Mouse (Mus musculus): ENCODE results near the gene Neurl4. TPM values are rescaled to one million over a fixed set of nuclear protein-coding genes. Genes with fewer than 3 reads are reported as not detected.

Neurl4 gene
- polyA plus RNA-seq, 1 experiment: 98.3 TPM

DNA sequence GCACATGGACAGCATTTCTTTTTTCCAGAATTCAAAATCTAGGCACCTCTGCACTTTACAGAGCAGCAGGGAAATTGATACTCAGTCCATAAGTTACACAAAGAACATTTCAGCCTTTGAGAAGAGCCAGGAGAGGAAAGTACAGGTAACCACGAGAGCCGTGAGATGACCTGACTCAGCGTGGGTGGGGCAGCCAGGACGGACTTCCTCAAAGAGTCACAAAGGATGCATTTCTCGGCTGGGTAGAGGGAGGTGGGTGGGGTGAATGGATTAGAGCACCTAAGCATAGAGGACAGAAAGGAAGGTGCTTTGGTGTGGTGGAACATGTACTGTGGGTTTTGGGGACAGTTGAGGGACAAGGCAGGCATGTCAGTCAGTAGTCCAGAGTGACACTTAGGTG lies 61.0 kb downstream of the Neurl4 start:
- TF ChIP-seq CTCF (IDR thresholded peaks at IDR 0.05; ENCODE audit: extremely low read depth, insufficient read depth, low read length) (no peak), POLR2A (IDR thresholded peaks at IDR 0.05; ENCODE audit: extremely low read depth, insufficient read depth, low read length) (no peak)
- H3K27ac ChIP-seq (ENCODE audit: insufficient read depth, low read length): no peak overlapping the region
- no peak overlapping the region for H3K4me3 ChIP-seq (ENCODE audit: insufficient read depth, low read length)
- no peaks in the 10 kb centered on the region for H3K4me1 ChIP-seq (ENCODE audit: control insufficient read depth, insufficient read depth, low read length)

Other genes starting within 250 kb of the Neurl4 start
- 0.25 and 0.28 TPM in 2 replicates for gene Sox15, start 245.8 kb upstream of the Neurl4 start, polyA plus RNA-seq (2012; rRNA removed)
- 89.7 and 92.8 TPM in 2 replicates for gene Mpdu1, start 238.4 kb upstream of the Neurl4 start, polyA plus RNA-seq (2012; rRNA removed)
- 11.3 and 13.1 TPM in 2 replicates for gene Cd68, start 234.9 kb upstream of the Neurl4 start, polyA plus RNA-seq (2012; rRNA removed)
- gene Eif4a1, start 228.6 kb upstream of the Neurl4 start, polyA plus RNA-seq (2012; rRNA removed): 323 and 335 TPM in 2 replicates
- gene Senp3, start 219.0 kb upstream of the Neurl4 start, polyA plus RNA-seq (2012; rRNA removed): 120 and 133 TPM in 2 replicates
- gene Tnfsf13, start 215.3 kb upstream of the Neurl4 start, polyA plus RNA-seq (2012; rRNA removed): 6.1 and 7.5 TPM in 2 replicates
- gene Tnfsf12, start 205.2 kb upstream of the Neurl4 start, polyA plus RNA-seq (2012; rRNA removed): 19.8 and 22.5 TPM in 2 replicates
- 3.8 and 4.3 TPM in 2 replicates for gene Tnfsfm13, start 205.0 kb upstream of the Neurl4 start, polyA plus RNA-seq (2012; rRNA removed)
- gene Polr2a, start 142.4 kb upstream of the Neurl4 start, polyA plus RNA-seq (2012; rRNA removed): 21.7 and 23.2 TPM in 2 replicates
- 0.06 TPM in 1 of 2 replicates, not detected in the other for gene Slc35g3, start 139.1 kb upstream of the Neurl4 start, polyA plus RNA-seq (2012; rRNA removed)
- 56.7 and 58.2 TPM in 2 replicates for gene Zbtb4, start 135.2 kb upstream of the Neurl4 start, polyA plus RNA-seq (2012; rRNA removed)
- 1.4 and 2.1 TPM in 2 replicates for gene Chrnb1, start 105.1 kb upstream of the Neurl4 start, polyA plus RNA-seq (2012; rRNA removed)
- gene Fgf11, start 99.2 kb upstream of the Neurl4 start, polyA plus RNA-seq (2012; rRNA removed): 17.3 and 17.6 TPM in 2 replicates
- 0.06 TPM in 1 of 2 replicates, not detected in the other for gene Tmem102, start 95.4 kb upstream of the Neurl4 start, polyA plus RNA-seq (2012; rRNA removed)
- gene Gm39566, start 85.8 kb upstream of the Neurl4 start, polyA plus RNA-seq (2012; rRNA removed): not detected in 2 replicates
- gene Spem2, start 82.6 kb upstream of the Neurl4 start, polyA plus RNA-seq (2012; rRNA removed): not detected in 2 replicates
- gene Spem1, start 78.9 kb upstream of the Neurl4 start, polyA plus RNA-seq (2012; rRNA removed): 0.10 and 0.15 TPM in 2 replicates
- gene Nlgn2, start 63.3 kb upstream of the Neurl4 start, polyA plus RNA-seq (2012; rRNA removed): 112 and 116 TPM in 2 replicates
- 234 and 244 TPM in 2 replicates for gene Tmem256, start 62.6 kb upstream of the Neurl4 start, polyA plus RNA-seq (2012; rRNA removed)
- 35.3 and 36.5 TPM in 2 replicates for gene Plscr3, start 54.7 kb upstream of the Neurl4 start, polyA plus RNA-seq (2012; rRNA removed)
- gene Tnk1, start 42.3 kb upstream of the Neurl4 start, polyA plus RNA-seq (2012; rRNA removed): 0.08 and 0.25 TPM in 2 replicates
- gene Tmem95, start 23.1 kb upstream of the Neurl4 start, polyA plus RNA-seq (2012; rRNA removed): not detected in 2 replicates
- gene Kctd11, start 19.7 kb upstream of the Neurl4 start, polyA plus RNA-seq (2012; rRNA removed): 1.5 and 1.7 TPM in 2 replicates
- 0.13 and 0.26 TPM in 2 replicates for gene Acap1, start 5.5 kb upstream of the Neurl4 start, polyA plus RNA-seq (2012; rRNA removed)
- 0.19 and 0.38 TPM in 2 replicates for gene 2810408A11Rik, start 85 bp upstream of the Neurl4 start, polyA plus RNA-seq (2012; rRNA removed)
- 53.5 and 55.2 TPM in 2 replicates for gene Gps2, start 12.8 kb downstream of the Neurl4 start, polyA plus RNA-seq (2012; rRNA removed)
- 577 and 581 TPM in 2 replicates for gene Eif5a, start 20.9 kb downstream of the Neurl4 start, polyA plus RNA-seq (2012; rRNA removed)
- gene Ybx2, start 34.7 kb downstream of the Neurl4 start, polyA plus RNA-seq (2012; rRNA removed): 18.1 and 21.1 TPM in 2 replicates
- 1.5 and 1.7 TPM in 2 replicates for gene Slc2a4, start 47.1 kb downstream of the Neurl4 start, polyA plus RNA-seq (2012; rRNA removed)
- not detected in 2 replicates for gene Cldn7, start 63.7 kb downstream of the Neurl4 start, polyA plus RNA-seq (2012; rRNA removed)
- 121 and 139 TPM in 2 replicates for gene Ctdnep1, start 80.1 kb downstream of the Neurl4 start, polyA plus RNA-seq (2012; rRNA removed)
- gene Elp5, start 81.4 kb downstream of the Neurl4 start, polyA plus RNA-seq (2012; rRNA removed): 121 and 126 TPM in 2 replicates
- 330 and 334 TPM in 2 replicates for gene Gabarap, start 90.1 kb downstream of the Neurl4 start, polyA plus RNA-seq (2012; rRNA removed)
- gene Phf23, start 94.7 kb downstream of the Neurl4 start, polyA plus RNA-seq (2012; rRNA removed): 37.6 and 38.2 TPM in 2 replicates
- 26.9 and 30.4 TPM in 2 replicates for gene Dvl2, start 99.5 kb downstream of the Neurl4 start, polyA plus RNA-seq (2012; rRNA removed)
- gene Acadvl, start 114.3 kb downstream of the Neurl4 start, polyA plus RNA-seq (2012; rRNA removed): 66.5 and 71.6 TPM in 2 replicates
- gene Dlg4, start 115.9 kb downstream of the Neurl4 start, polyA plus RNA-seq (2012; rRNA removed): 816 and 828 TPM in 2 replicates
- 2.3 and 3.5 TPM in 2 replicates for gene Asgr1, start 153.0 kb downstream of the Neurl4 start, polyA plus RNA-seq (2012; rRNA removed)
- 0.23 TPM in 2 replicates for gene Asgr2, start 191.6 kb downstream of the Neurl4 start, polyA plus RNA-seq (2012; rRNA removed)
- gene Mgl2, start 229.3 kb downstream of the Neurl4 start, polyA plus RNA-seq (2012; rRNA removed): 0.63 and 0.95 TPM in 2 replicates